Mouse (Mus musculus): ENCODE data around the gene Arl5b. TPM values are rescaled to one million over a fixed set of nuclear protein-coding genes. Genes with fewer than 3 reads are reported as not detected.

The Arl5b gene
- total and polyA plus RNA-seq, 2 experiments from 2014 or later = 13.1 to 41.1 TPM

GRCm38 (mm10) chr2:15111808-15112440 is 62.7 kb downstream of the Arl5b start:
- Histone ChIP-seq H3K4me2 (ENCODE audit: low read depth) (no peak overlapping the region), H3K27ac (ENCODE audit: low read depth, low read length) (no peak overlapping the region), H3K9me3 (ENCODE audit: low read length) (no peaks in the 10 kb centered on the region), H3K4me1 (ENCODE audit: insufficient read depth) (no peaks in the 10 kb centered on the region), H3K4me3 (ENCODE audit: low read depth, low read length) (no peak overlapping the region), H3K27me3 (ENCODE audit: insufficient read depth, low read length) (no peaks in the 10 kb centered on the region), H3K36me3 (ENCODE audit: insufficient read depth) (no peaks in the 10 kb centered on the region), H3K9ac (no peak overlapping the region)
- WGBS = 55% methylated on average over 1 of the region's 1 CpGs
- DNase-seq = no peak
- no peak for TF ChIP-seq CTCF (IDR thresholded peaks at IDR 0.05; ENCODE audit: low read depth)
- no peak for ATAC-seq

DNA sequence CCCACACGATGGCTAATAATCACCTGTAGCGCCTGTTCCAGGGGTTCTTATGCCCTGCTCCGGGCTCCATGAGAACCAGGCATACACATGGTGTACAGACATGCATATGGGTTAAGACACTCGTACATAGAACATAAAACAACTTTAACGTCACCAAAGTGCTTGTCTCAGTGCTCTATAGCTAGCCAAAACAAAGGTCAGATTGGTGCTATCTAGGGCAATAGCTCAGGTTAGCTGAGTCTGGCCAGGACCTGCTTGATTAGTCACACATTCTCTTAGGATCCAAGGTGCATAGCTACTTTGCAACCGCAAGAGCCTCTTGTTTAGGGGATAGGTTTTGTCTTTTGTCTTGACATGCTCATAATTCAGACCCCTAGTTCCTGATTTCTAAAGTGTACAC is 63.5 kb downstream of the Arl5b start:
- TF ChIP-seq CTCF (IDR thresholded peaks at IDR 0.05; ENCODE audit: low read depth) = no peak
- Histone ChIP-seq H3K4me2 (ENCODE audit: low read depth) (no peak overlapping the region), H3K9ac (no peak overlapping the region), H3K9me3 (ENCODE audit: low read length) (no peaks in the 10 kb centered on the region), H3K27ac (ENCODE audit: low read depth, low read length) (no peak overlapping the region), H3K4me1 (ENCODE audit: insufficient read depth) (no peaks in the 10 kb centered on the region), H3K36me3 (ENCODE audit: insufficient read depth) (no peaks in the 10 kb centered on the region), H3K4me3 (ENCODE audit: low read depth, low read length) (no peak overlapping the region), H3K27me3 (ENCODE audit: insufficient read depth, low read length) (no peaks in the 10 kb centered on the region)
- ATAC-seq (no peak), DNase-seq (no peak)
- 92% methylated on average over 6 of the region's 6 CpGs for WGBS

DNA sequence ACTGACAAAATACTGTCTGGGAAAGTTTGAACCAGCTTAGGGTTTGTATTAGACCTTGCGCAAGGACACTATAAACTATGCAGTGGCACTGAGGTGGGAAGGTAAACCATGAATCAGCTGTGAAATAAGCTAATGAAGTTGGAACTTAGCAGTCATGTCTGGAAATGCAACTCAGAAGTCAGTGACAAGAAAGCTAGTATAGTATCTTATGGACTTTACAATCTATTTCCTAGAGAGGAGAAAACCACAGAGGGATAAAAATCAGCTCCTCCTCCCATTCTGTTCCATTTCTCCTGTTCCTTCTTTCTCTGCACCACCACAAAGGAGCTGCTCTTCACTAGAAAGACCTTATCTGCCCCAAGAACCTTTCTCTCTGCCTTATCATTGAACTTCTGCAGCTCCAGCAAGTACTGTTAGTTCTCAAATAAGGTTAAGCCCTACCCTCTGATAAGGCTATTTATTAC is 72.1 kb downstream of the Arl5b start:
- Histone ChIP-seq H3K9me3 (ENCODE audit: low read length) (no peaks in the 10 kb centered on the region), H3K36me3 (ENCODE audit: insufficient read depth) (no peaks in the 10 kb centered on the region), H3K4me2 (ENCODE audit: low read depth) (no peak overlapping the region), H3K4me3 (ENCODE audit: low read depth, low read length) (no peak overlapping the region), H3K9ac (no peak overlapping the region), H3K27me3 (ENCODE audit: insufficient read depth, low read length) (no peaks in the 10 kb centered on the region), H3K4me1 (ENCODE audit: insufficient read depth) (no peaks in the 10 kb centered on the region), H3K27ac (ENCODE audit: low read depth, low read length) (no peak overlapping the region)
- DNase-seq = no peak
- no peak for TF ChIP-seq CTCF (IDR thresholded peaks at IDR 0.05; ENCODE audit: low read depth)
- ATAC-seq = no peak
- WGBS = 98% methylated on average over 1 of the region's 1 CpGs

Other genes starting within 250 kb of the Arl5b start
- 12.4 and 19.2 TPM in 2 replicates for gene Nsun6, start 5.7 kb downstream of the Arl5b start, total RNA-seq (2014; rRNA removed)
- gene Nsun6, start 5.7 kb downstream of the Arl5b start, polyA plus RNA-seq (2015; fragmentation: Nextera tagmentation; extraction: Ambion mirVana) = 12.4 and 13.7 TPM in 2 replicates